Mouse (Mus musculus) lung, embryonic 16.5 days (tissue): ENCODE measurements at regions not wholly inside any gene's neighbourhood (a gene's known extent, or its start where the extent isn't known, plus 50 kb on each side); places are given as distances from the start of the nearest gene placed in this dataset.

Source experiments
- ATAC-seq: fragments of 200-750 bp; cut with Nextera tagmentation; 2 replicates; pipeline ENCODE4 v1.8.0; 2017; ENCODE audit warnings: low read depth, mild to moderate bottlenecking, moderate library complexity
- H3K27ac ChIP-seq: fragments of 300-500 bp; sonication (generic); 2 replicates; pipeline ENCODE4 v1.5.1; 2014; ENCODE audit warnings: mild to moderate bottlenecking, control low read depth, low read length
- H3K27me3 ChIP-seq: fragments of 300-500 bp; sonication (generic); 2 replicates; pipeline ENCODE4 v1.6.1; 2014; ENCODE audit warnings: low read depth, low read length, mixed read lengths; ENCODE audit not compliant: control insufficient read depth, insufficient read depth
- H3K36me3 ChIP-seq: fragments of 300-500 bp; sonication (generic); 2 replicates; pipeline ENCODE4 v1.6.1; 2014; ENCODE audit warnings: low read length; ENCODE audit not compliant: control insufficient read depth, insufficient read depth
- H3K4me1 ChIP-seq: fragments of 300-500 bp; sonication (generic); replicated peaks from 2 replicates; pipeline ENCODE4 v1.6.1; 2014; ENCODE audit warnings: low read length, mixed read lengths; ENCODE audit not compliant: control insufficient read depth, insufficient read depth
- H3K4me2 ChIP-seq: fragments of 300-500 bp; sonication (generic); 2 replicates; pipeline ENCODE4 v1.6.1; 2014; ENCODE audit warnings: low read depth, low read length, control low read depth
- H3K4me3 ChIP-seq: fragments of 300-500 bp; sonication (generic); 2 replicates; pipeline ENCODE4 v1.5.1; 2014; ENCODE audit warnings: mild to moderate bottlenecking, low read length, control low read depth
- H3K9ac ChIP-seq: fragments of 300-500 bp; sonication (generic); 2 replicates; pipeline ENCODE4 v1.6.1; 2014; ENCODE audit warnings: low read length, control low read depth
- H3K9me3 ChIP-seq: fragments of 300-500 bp; sonication (generic); 2 replicates; pipeline ENCODE4 v1.6.1; 2016; ENCODE audit warnings: low read length; ENCODE audit not compliant: control insufficient read depth
- WGBS: fragments of 180-500 bp; shearing (Covaris S2); extraction: QIAGEN DNeasy Blood & Tissue Kit; methylation state at CpG from one replicate; pipeline ENCODE4 v1.1.7; 2014; 5-methylcytosine and 5-hydroxymethylcytosine counted together

DNA sequence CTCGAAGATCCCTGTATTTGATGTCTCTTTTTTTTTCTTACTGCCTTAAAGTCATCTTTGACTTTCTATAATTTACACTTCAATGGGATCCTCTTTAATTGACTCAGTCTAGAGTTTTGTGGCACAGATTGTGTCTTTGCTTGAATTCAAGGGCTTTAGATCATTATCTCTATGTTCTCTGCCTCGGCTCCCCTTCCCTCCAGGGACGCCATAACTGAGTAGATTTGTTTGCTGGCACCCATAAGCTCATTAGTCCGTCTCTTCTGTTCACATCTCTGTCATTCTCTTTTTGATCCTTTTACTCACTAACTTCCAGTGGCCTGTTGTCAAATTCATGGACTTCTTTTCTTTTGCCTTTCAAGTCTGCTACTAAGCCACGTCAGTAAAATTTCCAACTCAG is 299.0 kb upstream of the 1700056E22Rik start:
- H3K9ac ChIP-seq = no peak overlapping the region
- no peaks in the 10 kb centered on the region for H3K9me3 ChIP-seq
- H3K27me3 ChIP-seq = no peaks in the 10 kb centered on the region
- no peak overlapping the region for H3K4me2 ChIP-seq
- WGBS = 81% methylated on average over 5 of the region's 5 CpGs
- no peak for ATAC-seq
- no peak overlapping the region for H3K4me3 ChIP-seq
- no peaks in the 10 kb centered on the region for H3K4me1 ChIP-seq
- H3K36me3 ChIP-seq = no peaks in the 10 kb centered on the region
- H3K27ac ChIP-seq = no peak overlapping the region

DNA sequence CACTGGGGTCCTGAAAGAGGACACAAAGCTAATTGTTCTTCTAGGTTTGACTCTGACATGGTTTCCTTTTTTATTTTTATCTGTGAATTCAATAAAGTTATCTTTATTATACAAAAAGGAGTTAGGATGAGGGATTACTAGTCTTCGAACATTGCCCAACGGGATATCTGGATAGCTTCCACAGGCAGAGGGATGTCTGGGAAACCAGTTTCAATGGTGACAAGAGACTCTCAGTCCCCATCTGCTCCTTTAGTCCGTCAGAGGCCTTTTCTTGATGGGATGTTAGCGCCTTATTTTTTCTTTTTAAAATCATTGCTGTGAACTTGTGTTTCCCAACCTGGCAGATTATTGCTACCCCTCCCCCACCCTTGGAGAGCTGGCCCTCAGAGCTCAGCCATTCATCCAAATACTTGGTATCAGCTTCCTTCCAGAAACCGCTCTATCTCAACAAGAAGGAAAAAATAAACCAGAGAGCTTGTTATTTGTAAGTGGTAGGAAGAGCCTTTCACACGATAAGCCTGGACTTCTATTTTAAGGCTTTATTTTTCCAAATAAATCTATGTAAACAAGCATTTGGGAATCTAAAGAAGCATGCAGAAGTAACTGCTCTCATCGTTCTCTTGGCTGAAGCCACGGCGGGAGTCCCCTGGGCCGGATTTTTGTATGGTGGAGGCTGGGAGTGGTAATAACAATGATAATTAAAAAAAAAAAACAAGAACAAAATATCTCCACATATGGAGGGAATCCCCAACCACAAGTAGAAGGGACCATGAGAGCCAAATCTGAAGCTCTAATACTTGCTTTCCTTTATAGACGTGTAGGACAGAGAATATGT is 296.6 kb upstream of the 1700056E22Rik start:
- ATAC-seq = no peak
- no peak overlapping the region for H3K4me3 ChIP-seq
- no peak overlapping the region for H3K4me2 ChIP-seq
- H3K36me3 ChIP-seq = no peaks in the 10 kb centered on the region
- no peaks in the 10 kb centered on the region for H3K9me3 ChIP-seq
- no peak overlapping the region for H3K9ac ChIP-seq
- 50% methylated on average over 11 of the region's 11 CpGs for WGBS
- no peaks in the 10 kb centered on the region for H3K4me1 ChIP-seq
- no peaks in the 10 kb centered on the region for H3K27me3 ChIP-seq
- no peak overlapping the region for H3K27ac ChIP-seq

DNA sequence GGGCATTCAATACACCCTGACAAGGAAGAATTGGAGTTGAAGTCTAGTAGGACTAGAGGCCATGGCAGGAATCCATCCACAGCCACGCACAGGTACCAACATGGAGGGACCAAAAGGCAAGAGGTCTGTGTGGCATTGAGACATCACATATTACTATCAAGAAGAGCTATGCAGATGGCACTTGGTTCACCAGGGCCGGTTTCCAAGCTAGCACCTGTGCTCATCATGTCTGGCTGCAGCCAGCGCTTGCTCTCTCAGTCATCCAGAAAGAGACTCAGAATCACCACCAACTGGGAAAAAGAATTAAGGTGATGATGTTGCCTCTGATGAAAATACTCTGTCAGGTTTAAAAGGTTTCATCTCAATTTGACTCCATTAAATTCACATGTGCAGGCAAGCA is 292.1 kb upstream of the 1700056E22Rik start:
- Histone ChIP-seq H3K4me2 (no peak overlapping the region), H3K9ac (no peak overlapping the region), H3K9me3 (no peaks in the 10 kb centered on the region), H3K27ac (no peak overlapping the region), H3K4me3 (no peak overlapping the region), H3K27me3 (no peaks in the 10 kb centered on the region), H3K4me1 (no peaks in the 10 kb centered on the region), H3K36me3 (no peaks in the 10 kb centered on the region)
- no peak for ATAC-seq
- 89% methylated on average over 3 of the region's 3 CpGs for WGBS

DNA sequence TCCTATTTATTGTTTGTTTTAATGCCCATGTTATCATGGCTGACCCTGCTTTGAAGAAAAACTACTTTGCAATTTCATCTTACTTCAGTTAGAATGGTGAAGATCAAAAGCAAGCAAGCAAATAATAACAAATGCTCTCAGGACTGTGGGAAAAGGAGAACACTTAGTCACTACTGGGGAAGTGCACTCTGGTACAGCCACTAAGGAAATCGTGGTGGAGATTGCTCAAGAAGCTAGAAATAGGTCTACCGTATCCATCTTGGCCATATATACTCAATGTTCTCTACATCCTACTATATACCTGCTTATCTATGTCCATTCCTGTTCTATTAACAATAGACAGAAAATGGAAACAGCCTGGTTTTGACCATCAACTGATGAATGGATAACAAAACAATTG is 290.1 kb upstream of the 1700056E22Rik start:
- no peak overlapping the region for H3K9ac ChIP-seq
- H3K27ac ChIP-seq = no peak overlapping the region
- H3K36me3 ChIP-seq = no peaks in the 10 kb centered on the region
- no peak for ATAC-seq
- peaks cover 3% of the 10 kb centered on the region; the same call in 1 of the 2 replicates for H3K4me1 ChIP-seq
- 74% methylated on average over 2 of the region's 2 CpGs for WGBS
- H3K27me3 ChIP-seq = no peaks in the 10 kb centered on the region
- H3K4me3 ChIP-seq = no peak overlapping the region
- H3K4me2 ChIP-seq = no peak overlapping the region
- no peaks in the 10 kb centered on the region for H3K9me3 ChIP-seq

DNA sequence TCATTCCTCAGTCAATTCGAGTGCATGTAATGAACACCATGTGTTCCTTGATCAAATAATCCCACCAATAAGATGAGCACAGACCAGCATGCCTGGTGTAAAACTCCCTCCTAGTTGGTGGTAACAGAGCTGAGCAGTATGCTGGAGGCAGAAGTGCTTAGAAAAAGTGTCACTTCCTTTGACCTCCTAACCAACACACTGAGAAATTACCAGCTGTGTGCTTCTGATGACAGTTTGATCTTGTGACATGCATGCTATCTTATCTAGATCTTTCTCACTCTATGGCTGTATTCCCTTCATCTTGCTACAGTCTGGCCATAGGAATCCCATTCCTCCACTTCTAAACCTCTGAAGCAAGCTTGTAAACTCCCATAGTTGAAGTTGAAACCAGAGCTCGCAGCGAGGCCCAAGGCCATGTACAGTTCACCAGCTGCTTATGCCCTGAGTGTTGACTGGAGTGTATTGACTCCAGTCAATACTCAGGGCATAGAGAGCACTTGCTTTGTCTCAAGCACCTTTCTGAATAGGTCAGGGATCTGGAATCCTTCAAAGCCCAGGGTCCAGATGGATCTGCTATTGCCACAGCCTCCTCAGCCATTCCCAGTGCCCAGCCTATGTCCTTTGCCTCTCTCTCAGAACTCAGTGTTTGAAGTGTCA is 286.5 kb upstream of the 1700056E22Rik start:
- no peaks in the 10 kb centered on the region for H3K27me3 ChIP-seq
- no peak overlapping the region for H3K4me3 ChIP-seq
- no peaks in the 10 kb centered on the region for H3K9me3 ChIP-seq
- H3K36me3 ChIP-seq = no peaks in the 10 kb centered on the region
- no peak overlapping the region for H3K9ac ChIP-seq
- H3K4me2 ChIP-seq = no peak overlapping the region
- peaks cover 3% of the 10 kb centered on the region; the same call in 1 of the 2 replicates for H3K4me1 ChIP-seq
- no peak overlapping the region for H3K27ac ChIP-seq
- ATAC-seq = peak; percentile 69
- 39% methylated on average over 3 of the region's 3 CpGs for WGBS

DNA sequence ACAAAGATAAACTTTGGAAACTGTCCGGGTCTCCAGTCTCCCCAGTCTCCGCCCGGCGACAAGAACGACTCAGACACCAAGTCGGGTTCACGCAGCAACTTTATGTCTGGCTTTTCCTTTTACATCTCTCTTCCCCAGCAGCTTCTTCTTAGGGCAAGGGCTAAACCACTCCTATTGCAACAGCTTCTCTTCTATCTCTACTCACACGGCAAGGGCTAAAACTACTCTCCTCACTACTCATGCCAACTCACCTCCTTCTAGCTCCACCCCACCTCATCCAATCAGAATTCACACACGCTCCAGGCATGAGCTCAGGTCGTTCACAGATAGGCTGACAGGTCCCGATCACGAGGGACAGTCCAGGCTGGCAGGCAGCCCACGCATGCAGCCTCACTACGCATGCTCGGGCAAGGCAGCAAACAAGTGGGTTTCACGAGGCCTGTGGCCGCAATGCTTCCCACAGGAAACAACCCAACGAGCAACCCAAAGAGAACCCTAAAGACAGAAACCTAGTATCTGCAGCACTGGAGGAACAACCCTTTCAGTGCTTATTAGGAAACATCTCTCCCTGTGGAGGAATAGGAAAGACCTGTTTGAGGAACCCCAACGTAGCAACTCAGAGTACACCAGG is 276.2 kb upstream of the 1700056E22Rik start:
- Histone ChIP-seq H3K9ac (no peak overlapping the region), H3K27me3 (no peaks in the 10 kb centered on the region), H3K4me1 (no peaks in the 10 kb centered on the region), H3K4me2 (no peak overlapping the region), H3K4me3 (no peak overlapping the region), H3K36me3 (no peaks in the 10 kb centered on the region), H3K27ac (no peak overlapping the region), H3K9me3 (no peaks in the 10 kb centered on the region)
- ATAC-seq = no peak
- WGBS = 83% methylated on average over 19 of the region's 19 CpGs

DNA sequence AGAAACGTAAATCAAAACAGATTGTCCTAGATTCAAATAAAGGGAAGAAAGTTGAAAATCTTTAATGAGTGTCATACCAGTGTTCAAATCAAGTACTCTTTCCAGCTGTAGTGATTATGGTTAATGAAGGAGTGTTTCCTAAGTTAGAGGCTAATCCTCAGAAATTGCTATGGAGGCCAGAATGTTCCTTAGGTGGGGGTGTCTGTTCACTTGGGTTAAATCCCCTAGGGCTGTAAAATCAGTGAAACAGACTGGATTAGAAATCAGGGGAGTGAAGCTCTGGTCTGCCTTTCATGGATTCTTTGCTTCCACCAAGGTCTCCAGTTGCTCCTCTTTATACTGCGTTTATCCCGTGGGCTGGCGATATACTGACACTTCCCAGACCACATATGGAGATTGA is 270.7 kb upstream of the 1700056E22Rik start:
- Histone ChIP-seq H3K9me3 (no peaks in the 10 kb centered on the region), H3K36me3 (no peaks in the 10 kb centered on the region), H3K4me1 (no peaks in the 10 kb centered on the region), H3K4me3 (no peak overlapping the region), H3K27me3 (no peaks in the 10 kb centered on the region), H3K9ac (no peak overlapping the region), H3K4me2 (no peak overlapping the region), H3K27ac (no peak overlapping the region)
- ATAC-seq = no peak
- 91% methylated on average over 4 of the region's 4 CpGs for WGBS

DNA sequence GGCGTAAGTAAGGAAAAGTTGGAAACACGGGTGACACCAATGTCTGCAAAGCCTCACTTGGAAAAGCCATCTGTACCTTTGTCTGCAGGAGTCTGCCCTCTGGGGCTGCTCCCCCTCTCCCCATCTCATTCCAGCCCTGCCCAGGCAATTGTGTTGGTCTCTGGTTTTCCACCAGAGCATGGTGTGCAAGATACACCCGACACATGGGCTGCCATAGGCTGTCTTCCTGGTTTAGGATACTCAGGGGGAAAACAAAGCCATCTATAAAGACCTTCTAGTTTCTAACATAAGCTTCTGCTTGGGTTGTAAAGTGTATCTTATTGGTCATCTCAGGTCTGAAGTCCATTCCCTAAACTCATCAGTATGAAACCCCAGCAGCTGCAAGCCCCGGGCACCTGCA is 270.1 kb upstream of the 1700056E22Rik start:
- WGBS = 83% methylated on average over 4 of the region's 4 CpGs
- H3K27me3 ChIP-seq = no peaks in the 10 kb centered on the region
- ATAC-seq = no peak

DNA sequence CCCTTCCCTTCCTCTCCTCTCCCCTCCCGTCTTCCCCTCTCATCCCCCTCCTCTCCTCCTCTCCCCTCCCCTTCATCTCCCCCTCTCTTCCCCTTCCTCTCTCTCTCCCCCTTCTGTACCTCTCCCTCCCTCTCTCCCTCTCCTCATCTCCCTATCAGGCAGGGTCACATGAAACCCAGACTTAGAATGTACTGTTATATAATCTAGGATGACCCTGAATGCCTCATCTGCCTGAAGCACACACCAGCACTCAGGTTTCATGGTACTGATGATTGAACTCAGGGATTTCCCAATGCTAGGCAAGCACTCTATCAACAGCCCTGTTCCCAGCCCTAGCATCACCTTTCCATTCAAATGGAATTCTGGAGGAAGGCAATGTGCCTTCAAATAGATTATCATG is 264.6 kb upstream of the 1700056E22Rik start:
- no peak overlapping the region for H3K4me3 ChIP-seq
- no peak overlapping the region for H3K4me2 ChIP-seq
- H3K9ac ChIP-seq = no peak overlapping the region
- ATAC-seq = no peak
- no peaks in the 10 kb centered on the region for H3K9me3 ChIP-seq
- peaks cover 3% of the 10 kb centered on the region; the same call in 1 of the 2 replicates for H3K4me1 ChIP-seq
- no peak overlapping the region for H3K27ac ChIP-seq
- H3K36me3 ChIP-seq = no peaks in the 10 kb centered on the region
- H3K27me3 ChIP-seq = peaks cover 3% of the 10 kb centered on the region; the same call in 1 of the 2 replicates
- 61% methylated on average over 1 of the region's 1 CpGs for WGBS

More for the DNA sequence above, 270.1 kb upstream of the 1700056E22Rik start:
- Histone ChIP-seq H3K9ac (no peak overlapping the region), H3K4me3 (no peak overlapping the region), H3K4me2 (no peak overlapping the region), H3K27ac (no peak overlapping the region), H3K4me1 (no peaks in the 10 kb centered on the region), H3K9me3 (no peaks in the 10 kb centered on the region), H3K36me3 (no peaks in the 10 kb centered on the region)
